Mouse (Mus musculus) gastrocnemius, postnatal 36 days (tissue): Measurements from ENCODE around the gene Pdrg1. TPM values are rescaled to one million over a fixed set of nuclear protein-coding genes. Genes with fewer than 3 reads are reported as not detected.

ENCODE experiments used
- DNase-seq, 2 experiments: peaks; one replicate each; pipeline ENCODE4 v3.0.0; 2022
- intact Hi-C: fragments of 180-260 bp; cut with DNase I; formaldehyde crosslinking; loops from one replicate; pipeline ENCODE4 v1.15.1; 2025
- total RNA-seq, 2 experiments: library from RNA; stranded (reverse); gene quantifications; 2 replicates each; pipeline ENCODE4 v1.2.3; 2021

Gene Pdrg1
- total RNA-seq, 2 experiments from 2014 or later: 69.5 to 74.1 TPM

GRCm38 (mm10) chr2:152976991-152977390 is 38.2 kb downstream of the Pdrg1 start:
- intact Hi-C loops: no loop called here
- no peak for DNase-seq

GRCm38 (mm10) chr2:152965555-152965954 is 49.7 kb downstream of the Pdrg1 start:
- intact Hi-C loops: no loop called here
- no peak for DNase-seq

- intact Hi-C loops: no loop called here
- DNase-seq: peak; percentile 43
Observed at GRCm38 (mm10) chr2:152962091-152962793, 53.0 kb downstream of the Pdrg1 start, which contains the start of gene Ttll9. Gene Ttll9 (plus strand): TSS chr2:152962485.

Other genes starting within 250 kb of the Pdrg1 start
- 10 to 100 TPM; 15.4 to 17.6 TPM for gene Bcl2l1, start 183.7 kb downstream of the Pdrg1 start, total RNA-seq
- gene Tpx2, start 167.5 kb downstream of the Pdrg1 start, total RNA-seq: 1 to 10 TPM; 1.4 to 1.9 TPM
- 100 to 1,000 TPM; 443 to 553 TPM for gene Mylk2, start 104.1 kb downstream of the Pdrg1 start, total RNA-seq
- gene Foxs1, start 82.2 kb downstream of the Pdrg1 start, total RNA-seq: 1 to 10 TPM; 1.5 to 2.2 TPM
- gene Dusp15, start 63.7 kb downstream of the Pdrg1 start, total RNA-seq: 1 to 10 TPM in 1 of 2 experiments, under 1 TPM in 1; 0.20 to 1.1 TPM
- gene Ttll9, start 52.9 kb downstream of the Pdrg1 start, total RNA-seq: not detected
- gene Xkr7, start 16.4 kb upstream of the Pdrg1 start, total RNA-seq: not detected
- 1 to 10 TPM; 4.3 to 4.5 TPM for gene Ccm2l, start 50.5 kb upstream of the Pdrg1 start, total RNA-seq
- under 1 TPM; 0.20 to 0.30 TPM for gene Hck, start 93.0 kb upstream of the Pdrg1 start, total RNA-seq
- 10 to 100 TPM; 27.3 to 31.1 TPM for gene Tm9sf4, start 145.9 kb upstream of the Pdrg1 start, total RNA-seq
- under 1 TPM; 0.32 to 0.51 TPM for gene Tspyl3, start 210.0 kb upstream of the Pdrg1 start, total RNA-seq
- 1 to 10 TPM; 2.2 to 3.2 TPM for gene Plagl2, start 226.0 kb upstream of the Pdrg1 start, total RNA-seq
- gene Pofut1, start 226.1 kb upstream of the Pdrg1 start, total RNA-seq: 1 to 10 TPM; 9.5 to 9.9 TPM